Mouse (Mus musculus) lung, postnatal 0 days (tissue): Measurements from ENCODE around the gene Slc6a6. TPM values are rescaled to one million over a fixed set of nuclear protein-coding genes. Genes with fewer than 3 reads are reported as not detected.

Source experiments
- ATAC-seq: fragments of 200-750 bp; cut with Nextera tagmentation; 2 replicates; pipeline ENCODE4 v1.8.0; 2017; ENCODE audit warnings: moderate library complexity
- DNase-seq: peaks from one replicate; pipeline ENCODE4 v3.0.0-alpha.2; 2016; ENCODE audit warnings: low spot score
- H3K27ac ChIP-seq: fragments of 300-500 bp; sonication (generic); 2 replicates; pipeline ENCODE4 v1.5.1; 2014; ENCODE audit warnings: antibody characterized with exemption, mild to moderate bottlenecking, low read length, mixed read lengths
- H3K27me3 ChIP-seq: fragments of 300-500 bp; sonication (generic); replicated peaks from 2 replicates; pipeline ENCODE4 v1.6.1; 2014; ENCODE audit warnings: low read length, mixed read lengths; ENCODE audit not compliant: insufficient read depth
- H3K36me3 ChIP-seq: fragments of 300-500 bp; sonication (generic); 2 replicates; pipeline ENCODE4 v1.6.1; 2014; ENCODE audit warnings: low read length, mixed read lengths; ENCODE audit not compliant: insufficient read depth
- H3K4me1 ChIP-seq: fragments of 300-500 bp; sonication (generic); 2 replicates; pipeline ENCODE4 v1.6.1; 2014; ENCODE audit warnings: antibody characterized with exemption, low read depth, low read length, mixed read lengths; ENCODE audit not compliant: insufficient read depth
- H3K4me2 ChIP-seq: fragments of 300-500 bp; sonication (generic); replicated peaks from 2 replicates; pipeline ENCODE4 v1.6.1; 2014; ENCODE audit warnings: low read depth, mild to moderate bottlenecking, low read length, moderate library complexity, mixed read lengths
- H3K4me3 ChIP-seq: fragments of 300-500 bp; sonication (generic); 2 replicates; pipeline ENCODE4 v1.5.1; 2014; ENCODE audit warnings: low read depth, low read length
- H3K9ac ChIP-seq: fragments of 300-500 bp; sonication (generic); replicated peaks from 2 replicates; pipeline ENCODE4 v1.6.1; 2014; ENCODE audit warnings: low read depth, mild to moderate bottlenecking
- H3K9me3 ChIP-seq: fragments of 300-500 bp; sonication (generic); 2 replicates; pipeline ENCODE4 v1.6.1; 2016; ENCODE audit warnings: low read length, mixed read lengths
- CTCF ChIP-seq: IDR thresholded peaks from 2 replicates; pipeline ENCODE4 v1.5.1; 2016; ENCODE audit warnings: antibody characterized with exemption, mild to moderate bottlenecking
- EP300 ChIP-seq: IDR thresholded peaks from 2 replicates; pipeline ENCODE4 v1.6.1; 2016; ENCODE audit warnings: antibody characterized with exemption, mild to moderate bottlenecking, control low read depth
- WGBS: fragments of 180-500 bp; shearing (Covaris S2); extraction: QIAGEN DNeasy Blood & Tissue Kit; methylation state at CpG from one replicate; pipeline ENCODE4 v1.1.7; 2014; 5-methylcytosine and 5-hydroxymethylcytosine counted together
- polyA plus RNA-seq: library from polyadenylated mRNA; unstranded; fragments of >200 nt; fragmentation: Nextera tagmentation; extraction: Ambion mirVana; gene quantifications from 2 replicates; pipeline ENCODE4 v1.2.1, GENCODE M21; 2015

Gene Slc6a6
- polyA plus RNA-seq, 1 experiment from 2014 or later = 92.6 TPM

GRCm38 (mm10) chr6:91807169-91807568 is 123.3 kb downstream of the Slc6a6 start:
- Histone ChIP-seq H3K4me1 (no peaks in the 10 kb centered on the region), H3K36me3 (no peaks in the 10 kb centered on the region), H3K4me3 (no peak overlapping the region), H3K9ac (no peak overlapping the region), H3K27me3 (peaks cover 16% of the 10 kb centered on the region; the same call in 1 of the 2 replicates), H3K4me2 (no peak overlapping the region), H3K9me3 (no peaks in the 10 kb centered on the region), H3K27ac (no peak overlapping the region)
- no peak for ATAC-seq
- TF ChIP-seq CTCF (no peak), EP300 (no peak)
- WGBS = 5% methylated on average over 22 of the region's 23 CpGs
- DNase-seq = no peak

GRCm38 (mm10) chr6:91808022-91808421 is 124.2 kb downstream of the Slc6a6 start:
- Histone ChIP-seq H3K4me1 (no peaks in the 10 kb centered on the region), H3K4me2 (no peak overlapping the region), H3K4me3 (no peak overlapping the region), H3K36me3 (no peaks in the 10 kb centered on the region), H3K27me3 (peaks cover 16% of the 10 kb centered on the region; the same call in 1 of the 2 replicates), H3K27ac (no peak overlapping the region), H3K9ac (no peak overlapping the region), H3K9me3 (no peaks in the 10 kb centered on the region)
- TF ChIP-seq CTCF (no peak), EP300 (no peak)
- 32% methylated on average over 6 of the region's 6 CpGs for WGBS
- DNase-seq = no peak
- ATAC-seq = no peak

Other genes with a start within 250 kb of the Slc6a6 start
- gene Chchd4, start 210.5 kb upstream of the Slc6a6 start, polyA plus RNA-seq = 16.3 and 16.5 TPM in 2 replicates
- gene Tmem43, start 210.3 kb upstream of the Slc6a6 start, polyA plus RNA-seq = 59.3 and 69.4 TPM in 2 replicates
- gene Xpc, start 168.2 kb upstream of the Slc6a6 start, polyA plus RNA-seq = 18.5 and 18.6 TPM in 2 replicates
- gene Lsm3, start 168.1 kb upstream of the Slc6a6 start, polyA plus RNA-seq = 94.1 and 101 TPM in 2 replicates
- 0.16 and 0.35 TPM in 2 replicates for gene Grip2, start 143.2 kb downstream of the Slc6a6 start, polyA plus RNA-seq
- gene Ccdc174, start 194.0 kb downstream of the Slc6a6 start, polyA plus RNA-seq = 32.2 and 32.7 TPM in 2 replicates
- gene 4930590J08Rik, start 218.8 kb downstream of the Slc6a6 start, polyA plus RNA-seq = 0.19 TPM in 2 replicates